In genomic region chr13:12537971-12538370, GRCm38 (mm10) we compare ENCODE assay signal across 9 mouse cellular contexts. TPM values are rescaled to one million over a fixed set of nuclear protein-coding genes. Genes with fewer than 3 reads are reported as not detected.
DNase-seq lines count a peak whose midpoint lies in the region; ATAC-seq and TF ChIP-seq lines count a peak whose summit lies in the region.
"Had no signal": no experiment of that assay in that cellular context is flagged by ENCODE, and none has a peak within 500 bp of the region (broad histone marks: within the 10 kb centered on the region; RNA-seq: fewer than 3 reads in every experiment).

No protein-coding gene starts in this region.

- no peak overlapping the region for H3K27ac ChIP-seq in ES-Bruce4 (ENCODE audit: insufficient read depth, low read length)
- no peak overlapping the region for H3K27ac ChIP-seq in forebrain, embryonic 13.5 days
- H3K27ac ChIP-seq: neural tube, embryonic 13.5 days had no signal

- no peak for TF ChIP-seq EP300 in ES-Bruce4 (IDR thresholded peaks at IDR 0.05; ENCODE audit: insufficient read depth, low read depth, low read length)

- H3K27me3 ChIP-seq in ES-Bruce4 (ENCODE audit: control insufficient read depth, insufficient read depth, low read length, poor library complexity, severe bottlenecking): no peaks in the 10 kb centered on the region
- peaks cover 17% of the 10 kb centered on the region for H3K27me3 ChIP-seq in forebrain, embryonic 13.5 days

- peak; percentile 17 for TF ChIP-seq CTCF in ES-Bruce4 (IDR thresholded peaks at IDR 0.05; ENCODE audit: low read depth, low read length)

- no peaks in the 10 kb centered on the region for H3K36me3 ChIP-seq in ES-Bruce4 (ENCODE audit: control insufficient read depth, insufficient read depth, low read length, poor library complexity, severe bottlenecking)
- H3K36me3 ChIP-seq in forebrain, embryonic 13.5 days (ENCODE audit: poor library complexity, severe bottlenecking): no peaks in the 10 kb centered on the region
- H3K36me3 ChIP-seq: neural tube, embryonic 13.5 days had no signal

- H3K4me2 ChIP-seq in forebrain, embryonic 13.5 days: no peak overlapping the region
- H3K4me2 ChIP-seq: neural tube, embryonic 13.5 days had no signal

- 0 out of 2 replicates have a peak, but pooled peaks cover 3% of the 10 kb centered on the region for H3K9me3 ChIP-seq in ES-Bruce4 (replicated peaks; ENCODE audit: control insufficient read depth, insufficient read depth, low read length, poor library complexity, severe bottlenecking)
- H3K9me3 ChIP-seq in forebrain, embryonic 13.5 days (replicated peaks): no peaks in the 10 kb centered on the region
- H3K9me3 ChIP-seq: neural tube, embryonic 13.5 days had no signal

- H3K9ac ChIP-seq in ES-Bruce4 (ENCODE audit: low read depth, poor library complexity, severe bottlenecking): no peak overlapping the region
- H3K9ac ChIP-seq in forebrain, embryonic 13.5 days: no peak overlapping the region
- H3K9ac ChIP-seq: neural tube, embryonic 13.5 days had no signal

- 77% methylated on average over 6 of the region's 6 CpGs for WGBS in forebrain, embryonic 13.5 days

- no peak overlapping the region for H3K4me3 ChIP-seq in ES-Bruce4 (ENCODE audit: low read depth, low read length)
- no peak overlapping the region for H3K4me3 ChIP-seq in forebrain, embryonic 13.5 days
- H3K4me3 ChIP-seq: neural tube, embryonic 13.5 days had no signal

- ATAC-seq in forebrain, embryonic 13.5 days: no peak

- TF ChIP-seq POLR2A in ES-Bruce4 (IDR thresholded peaks at IDR 0.05; ENCODE audit: insufficient read depth, low read length): no peak

- no peaks in the 10 kb centered on the region for H3K4me1 ChIP-seq in ES-Bruce4 (ENCODE audit: control insufficient read depth, insufficient read depth, low read length)
- peaks cover 8% of the 10 kb centered on the region; the same call in 1 of the 2 replicates for H3K4me1 ChIP-seq in forebrain, embryonic 13.5 days

- DNase-seq in layer of hippocampus, adult 11-12 months (ENCODE audit: low spot score): peak; percentile 53
- no peak for DNase-seq in layer of hippocampus, postnatal 36 days
- peak; percentile 44 to 62 for DNase-seq in adrenal gland, adult 18-20 months (ENCODE audit: low spot score in 2 of 2)
- DNase-seq in kidney, postnatal 10 days: peak; percentile 77
- DNase-seq in naive thymus-derived CD4-positive, alpha-beta T cell, adult 2 months (ENCODE audit: low read depth): peak; percentile 83
- peak; percentile 40 for DNase-seq in urinary bladder, postnatal 25 days (ENCODE audit: low spot score)

RNA-seq across cellular contexts. Expression of gene Edaradd, which starts 17.7 kb away (rescaled TPM):
- under 1 TPM; 0.28 to 0.35 TPM for total RNA-seq in layer of hippocampus, postnatal 36 days (2021)
- 0.17 TPM in 1 of 2 replicates, not detected in the other for polyA plus RNA-seq in ES-Bruce4 (2011; ENCODE audit: insufficient read depth, insufficient read length, low read depth, missing spikeins)
- under 1 TPM; 0.06 to 0.07 TPM for total RNA-seq in adrenal gland, adult 18-20 months (2021)
- polyA plus RNA-seq in forebrain, embryonic 13.5 days (2015; fragmentation: Nextera tagmentation; extraction: Ambion mirVana): 1.0 and 1.3 TPM in 2 replicates

RNA-seq across cellular contexts. Expression of gene Ero1lb, which starts 27.7 kb away (rescaled TPM):
- 10 to 100 TPM; 15.8 to 18.5 TPM for total RNA-seq in layer of hippocampus, postnatal 36 days (2021)
- 6.4 and 7.6 TPM in 2 replicates for polyA plus RNA-seq in ES-Bruce4 (2011; ENCODE audit: insufficient read depth, insufficient read length, low read depth, missing spikeins)
- 10 to 100 TPM; 14.3 to 17.4 TPM for total RNA-seq in adrenal gland, adult 18-20 months (2021)
- 11.6 and 11.8 TPM in 2 replicates for polyA plus RNA-seq in forebrain, embryonic 13.5 days (2015; fragmentation: Nextera tagmentation; extraction: Ambion mirVana)

Comparison
In these comparisons a context has a peak if more than half of its experiments do, and no peak if none do; other contexts are left out.
1. DNase-seq: peak in layer of hippocampus, adult 11-12 months (single experiment), adrenal gland, adult 18-20 months (2 of 2), kidney, postnatal 10 days (single experiment), naive thymus-derived CD4-positive, alpha-beta T cell, adult 2 months (single experiment) and urinary bladder, postnatal 25 days (single experiment); none in layer of hippocampus, postnatal 36 days (0 of 2).